Mouse (Mus musculus): ENCODE measurements around the gene Pmepa1.

DNA sequence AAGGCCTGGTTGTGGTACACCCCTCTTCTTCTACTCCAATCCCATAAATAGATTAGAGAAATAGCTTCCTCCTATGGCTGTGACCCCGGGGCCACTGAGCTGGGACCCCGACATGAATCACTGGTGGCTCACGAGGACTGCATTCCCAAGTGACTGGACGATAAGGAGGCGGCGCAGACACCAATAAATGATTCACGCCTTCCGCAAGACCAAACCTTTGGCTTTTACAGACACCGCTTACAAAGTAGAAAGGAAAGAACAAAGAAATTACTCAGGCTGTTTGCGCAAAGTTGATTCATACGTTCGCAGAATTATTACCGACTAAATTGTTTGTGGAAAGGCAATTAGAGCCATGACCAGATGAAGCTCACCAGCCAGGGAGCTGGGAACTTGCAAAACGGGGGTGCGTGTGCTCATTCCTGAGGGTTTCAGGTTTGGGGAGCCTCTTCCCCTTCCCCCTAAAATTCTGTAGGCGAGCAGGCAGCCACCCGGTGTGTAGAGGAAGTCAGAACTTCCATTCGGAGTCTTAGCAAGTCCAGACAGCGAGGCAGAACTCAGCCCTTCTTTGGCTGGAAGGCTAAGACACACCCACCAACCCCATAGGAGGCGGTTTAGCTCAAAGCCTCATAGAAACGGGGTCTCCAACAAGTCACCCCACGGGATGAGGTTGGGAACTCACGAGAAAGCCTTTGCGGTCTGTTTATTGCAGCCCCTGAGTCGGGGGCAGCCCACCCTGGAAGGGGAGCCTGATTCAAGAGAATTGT, 9.8 kb downstream of the Pmepa1 start:
- TF ChIP-seq CTCF (IDR thresholded peaks at IDR 0.05): no peak
- no peak for TF ChIP-seq EP300 (IDR thresholded peaks at IDR 0.05)

Data from lung, postnatal 0 days (tissue).